In the genomic region with DNA sequence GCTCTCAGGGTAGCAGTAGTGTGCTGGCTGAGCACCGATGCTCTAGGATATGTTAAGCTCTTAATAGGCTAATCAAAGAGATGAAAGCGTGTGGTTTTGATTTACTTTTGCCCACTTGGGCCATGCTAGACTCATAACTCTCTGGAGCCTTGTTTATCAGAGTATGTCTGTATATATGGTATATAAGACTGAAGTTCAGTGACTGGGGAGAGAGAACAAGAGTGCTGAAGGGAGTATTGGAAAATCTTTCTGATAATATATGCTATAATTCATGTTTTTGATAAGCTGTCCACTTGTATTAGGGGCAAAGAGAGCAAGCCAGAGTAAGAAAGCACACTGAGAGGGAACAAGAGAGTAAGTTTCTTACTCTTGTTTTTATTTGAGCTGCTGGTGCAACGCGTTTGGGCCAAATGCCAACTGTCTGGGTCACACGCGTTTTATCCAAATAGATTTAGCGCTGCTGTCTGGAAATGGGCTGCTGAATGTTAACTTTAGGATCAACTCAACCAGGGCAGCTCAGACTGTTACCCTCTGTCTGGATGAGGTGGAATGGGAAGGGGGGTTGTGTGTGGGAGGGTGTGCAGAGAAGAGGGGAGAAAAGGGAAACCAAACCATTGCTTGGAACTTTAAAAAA, we compare ENCODE assay signal across 8 mouse cellular contexts. TPM values are rescaled to one million over a fixed set of nuclear protein-coding genes. Genes with fewer than 3 reads are reported as not detected.
DNase-seq lines count a peak whose midpoint lies in the region; ATAC-seq and TF ChIP-seq lines count a peak whose summit lies in the region.

No protein-coding gene starts in this region.

- dilution Hi-C loops in CH12.LX (cut with MboI; ENCODE audit: extremely low pct_ligation_motif_present, extremely low pct_unique_long_range_greater_than_20kb, low sequenced_read_pairs), result no loop called here

- H3K4me1 ChIP-seq in CH12.LX (ENCODE audit: control insufficient read depth in 1 of 2, insufficient read depth in 2 of 2), result peaks cover 0 to 12% of the 10 kb centered on the region in 2 experiments; a peak in 1 of 4 replicates
- no peaks in the 10 kb centered on the region for H3K4me1 ChIP-seq in bone marrow macrophage, adult 2 months (ENCODE audit: control insufficient read depth, insufficient read depth, low read length)
- H3K4me1 ChIP-seq in embryonic fibroblast, embryonic 13.5 days (ENCODE audit: control insufficient read depth, insufficient read depth, low read length), result no peaks in the 10 kb centered on the region
- H3K4me1 ChIP-seq in heart, embryonic 13.5 days, result peaks cover 5% of the 10 kb centered on the region
- H3K4me1 ChIP-seq in kidney, embryonic 15.5 days, result peaks cover 23% of the 10 kb centered on the region; the same call in 1 of the 2 replicates
- H3K4me1 ChIP-seq in liver, postnatal 0 days (ENCODE audit: insufficient read depth), result no peaks in the 10 kb centered on the region; the same call in 1 of the 2 replicates
- H3K4me1 ChIP-seq in neural tube, embryonic 11.5 days (ENCODE audit: control insufficient read depth, insufficient read depth, low read length), result no peaks in the 10 kb centered on the region; the same call in 1 of the 2 replicates

- in situ Hi-C loops in CH12.LX (cut with MboI; ENCODE audit: low pct_ligation_motif_present, low pct_unique_long_range_greater_than_20kb, low sequenced_read_pairs), result loop anchor here (10.0 kb wide), 1 partner anchor 496 kb away; no protein-coding TSS in a partner anchor

- no peak for TF ChIP-seq EP300 in CH12.LX (IDR thresholded peaks at IDR 0.05; ENCODE audit: low read length)
- no peak for TF ChIP-seq EP300 in liver, postnatal 0 days (IDR thresholded peaks at IDR 0.05; ENCODE audit: low read depth)

- no peak for TF ChIP-seq POLR2A in CH12.LX (IDR thresholded peaks at IDR 0.05; ENCODE audit: low read depth, low read length)
- no peak for TF ChIP-seq POLR2A in bone marrow macrophage, adult 2 months (IDR thresholded peaks at IDR 0.05; ENCODE audit: borderline replicate concordance, low read depth, low read length)
- peak; percentile 38 for TF ChIP-seq POLR2A in embryonic fibroblast, embryonic 13.5 days (IDR thresholded peaks at IDR 0.05; ENCODE audit: low read depth, low read length)

- no peak for TF ChIP-seq RAD21 in CH12.LX (IDR thresholded peaks at IDR 0.05; ENCODE audit: low read depth, low read length)

- ATAC-seq in heart, embryonic 13.5 days (ENCODE audit: extremely low read depth, insufficient number of reproducible peaks, low FRiP score, low TSS enrichment), result peak; percentile 55; the same call in 1 of the 2 replicates
- ATAC-seq in kidney, embryonic 15.5 days (replicated peaks; ENCODE audit: low FRiP score), result peak; percentile 46
- ATAC-seq in liver, postnatal 0 days, result peak; percentile 47
- ATAC-seq in neural tube, embryonic 11.5 days (ENCODE audit: insufficient read depth, low FRiP score, low TSS enrichment), result peak; percentile 60; the same call in 1 of the 2 replicates

- no peaks in the 10 kb centered on the region for H3K9me3 ChIP-seq in CH12.LX (replicated peaks; ENCODE audit: low read length)
- H3K9me3 ChIP-seq in heart, embryonic 13.5 days, result no peaks in the 10 kb centered on the region
- H3K9me3 ChIP-seq in kidney, embryonic 15.5 days (replicated peaks), result no peaks in the 10 kb centered on the region
- H3K9me3 ChIP-seq in liver, postnatal 0 days (ENCODE audit: low read length), result no peaks in the 10 kb centered on the region
- no peaks in the 10 kb centered on the region for H3K9me3 ChIP-seq in neural tube, embryonic 11.5 days (ENCODE audit: control insufficient read depth, low read length)

- peak overlapping the region; percentile 42 to 45 (median 43) for H3K4me3 ChIP-seq in CH12.LX (replicated peaks in 1 of 3; ENCODE audit: low read depth in 2 of 3, low read length in 2 of 3, poor library complexity in 1 of 3)
- H3K4me3 ChIP-seq in bone marrow macrophage, adult 2 months (ENCODE audit: insufficient read depth, low read length), result peak overlapping the region; percentile 57
- H3K4me3 ChIP-seq in embryonic fibroblast, embryonic 13.5 days (ENCODE audit: insufficient read depth, low read length), result peak overlapping the region; percentile 75
- peak overlapping the region; percentile 69 for H3K4me3 ChIP-seq in heart, embryonic 13.5 days
- peak overlapping the region; percentile 57 for H3K4me3 ChIP-seq in kidney, embryonic 15.5 days (replicated peaks)
- H3K4me3 ChIP-seq in liver, postnatal 0 days (ENCODE audit: low read depth, low read length), result peak overlapping the region; percentile 58
- H3K4me3 ChIP-seq in neural tube, embryonic 11.5 days (ENCODE audit: low read depth, low read length), result peak overlapping the region; percentile 43

- H3K36me3 ChIP-seq in CH12.LX (replicated peaks in 1 of 2; ENCODE audit: control insufficient read depth in 1 of 2, insufficient read depth in 1 of 2, low read length in 1 of 2), result no peaks in the 10 kb centered on the region
- no peaks in the 10 kb centered on the region for H3K36me3 ChIP-seq in heart, embryonic 13.5 days
- H3K36me3 ChIP-seq in kidney, embryonic 15.5 days, result no peaks in the 10 kb centered on the region
- no peaks in the 10 kb centered on the region for H3K36me3 ChIP-seq in liver, postnatal 0 days (replicated peaks; ENCODE audit: insufficient read depth, low read length)
- no peaks in the 10 kb centered on the region for H3K36me3 ChIP-seq in neural tube, embryonic 11.5 days (ENCODE audit: control insufficient read depth, insufficient read depth, low read length)

- WGBS in heart, embryonic 13.5 days, result under 1% methylated on average over 7 of the region's 7 CpGs
- WGBS in kidney, embryonic 15.5 days, result under 1% methylated on average over 7 of the region's 7 CpGs
- 4% methylated on average over 7 of the region's 7 CpGs for WGBS in liver, postnatal 0 days (ENCODE audit: insufficient replicate concordance)
- 1% methylated on average over 7 of the region's 7 CpGs for WGBS in neural tube, embryonic 11.5 days

- H3K27ac ChIP-seq in CH12.LX (ENCODE audit: insufficient read depth, low read depth), result no peak overlapping the region
- H3K27ac ChIP-seq in bone marrow macrophage, adult 2 months (ENCODE audit: insufficient read depth, low read depth, low read length), result no peak overlapping the region
- peak overlapping the region; percentile 89 for H3K27ac ChIP-seq in embryonic fibroblast, embryonic 13.5 days (ENCODE audit: insufficient read depth, low read length)
- peak overlapping the region; percentile 96 for H3K27ac ChIP-seq in heart, embryonic 13.5 days (replicated peaks)
- peak overlapping the region; percentile 88 for H3K27ac ChIP-seq in kidney, embryonic 15.5 days
- peak overlapping the region; percentile 91 for H3K27ac ChIP-seq in liver, postnatal 0 days (ENCODE audit: low read depth)
- no peak overlapping the region for H3K27ac ChIP-seq in neural tube, embryonic 11.5 days (ENCODE audit: low read depth, low read length)

- no peak for DNase-seq in CH12.LX (ENCODE audit: extremely low read depth)
- DNase-seq in liver, postnatal 0 days, result peak; percentile 79
- DNase-seq in neural tube, embryonic 11.5 days (ENCODE audit: low spot score), result peak; percentile 63
- peak; percentile 65 for DNase-seq in urinary bladder, postnatal 25 days (ENCODE audit: low spot score)

- H3K79me2 ChIP-seq in CH12.LX (replicated peaks; ENCODE audit: control insufficient read depth, extremely low read depth, insufficient read depth, poor library complexity, severe bottlenecking), result no peaks in the 10 kb centered on the region; the same call in 1 of the 2 replicates

- peak overlapping the region; percentile 37; the same call in 1 of the 2 replicates for H3K9ac ChIP-seq in CH12.LX (ENCODE audit: insufficient read depth, low read depth)
- H3K9ac ChIP-seq in heart, embryonic 13.5 days, result peak overlapping the region; percentile 89
- H3K9ac ChIP-seq in kidney, embryonic 15.5 days, result peak overlapping the region; percentile 31
- peak overlapping the region; percentile 53 for H3K9ac ChIP-seq in liver, postnatal 0 days (replicated peaks)
- peak overlapping the region; percentile 45 for H3K9ac ChIP-seq in neural tube, embryonic 11.5 days (ENCODE audit: low read length)

- H3K27me3 ChIP-seq in CH12.LX (replicated peaks), result no peaks in the 10 kb centered on the region
- no peaks in the 10 kb centered on the region for H3K27me3 ChIP-seq in heart, embryonic 13.5 days (replicated peaks)
- no peaks in the 10 kb centered on the region for H3K27me3 ChIP-seq in kidney, embryonic 15.5 days
- H3K27me3 ChIP-seq in liver, postnatal 0 days (ENCODE audit: insufficient read depth, low read length), result no peaks in the 10 kb centered on the region
- no peaks in the 10 kb centered on the region for H3K27me3 ChIP-seq in neural tube, embryonic 11.5 days (ENCODE audit: control insufficient read depth, insufficient read depth, low read length)

- TF ChIP-seq CTCF in CH12.LX (conservative IDR thresholded peaks at IDR 0.05 in 1 of 2, IDR thresholded peaks at IDR 0.05 in 1 of 2; ENCODE audit: low read depth in 2 of 2, low read length in 2 of 2), result no peak
- TF ChIP-seq CTCF in bone marrow macrophage, adult 2 months (IDR thresholded peaks at IDR 0.05; ENCODE audit: low read depth, low read length), result no peak
- no peak for TF ChIP-seq CTCF in embryonic fibroblast, embryonic 13.5 days (IDR thresholded peaks at IDR 0.05; ENCODE audit: borderline replicate concordance, insufficient read depth, low read length)
- TF ChIP-seq CTCF in liver, postnatal 0 days (IDR thresholded peaks at IDR 0.05; ENCODE audit: low read depth), result no peak

- H3K4me2 ChIP-seq in CH12.LX (ENCODE audit: insufficient read depth, low read depth, poor library complexity, severe bottlenecking), result peak overlapping the region; percentile 100
- peak overlapping the region; percentile 79 for H3K4me2 ChIP-seq in heart, embryonic 13.5 days
- H3K4me2 ChIP-seq in kidney, embryonic 15.5 days, result peak overlapping the region; percentile 76
- peak overlapping the region; percentile 85 for H3K4me2 ChIP-seq in liver, postnatal 0 days (ENCODE audit: low read depth, low read length)
- H3K4me2 ChIP-seq in neural tube, embryonic 11.5 days (ENCODE audit: low read depth), result peak overlapping the region; percentile 42

RNA-seq across cellular contexts. Expression of a gene that starts 0.7 kb away (rescaled TPM):
- total RNA-seq in CH12.LX (2012; rRNA removed) (0.34 TPM in 2 replicates), CH12.LX (2014; rRNA removed) (0.72 and 1.3 TPM in 2 replicates)
- polyA plus RNA-seq in CH12.LX (2012; ENCODE audit: insufficient read length, low read depth), result 1.00 and 1.1 TPM in 2 replicates
- 0.74 and 1.1 TPM in 2 replicates for polyA plus RNA-seq in bone marrow macrophage, adult 2 months (2012; ENCODE audit: insufficient read depth, insufficient read length, missing spikeins)
- polyA plus RNA-seq in embryonic fibroblast, embryonic 13.5 days (2011; ENCODE audit: insufficient read length, low read depth, missing spikeins), result 27.4 and 29.4 TPM in 2 replicates
- 3.7 and 4.2 TPM in 2 replicates for polyA plus RNA-seq in heart, embryonic 13.5 days (2015; fragmentation: Nextera tagmentation; extraction: Ambion mirVana)
- 1.9 and 2.3 TPM in 2 replicates for polyA plus RNA-seq in kidney, embryonic 15.5 days (2015; fragmentation: Nextera tagmentation; extraction: Ambion mirVana)
- 0.27 and 0.32 TPM in 2 replicates for polyA plus RNA-seq in liver, postnatal 0 days (2015; fragmentation: Nextera tagmentation; extraction: Ambion mirVana)
- 2.6 and 3.1 TPM in 2 replicates for polyA plus RNA-seq in neural tube, embryonic 11.5 days (2014; fragmentation: Nextera tagmentation; extraction: Ambion mirVana)

RNA-seq across cellular contexts. Expression of a gene that starts 59.7 kb away (rescaled TPM):
- total RNA-seq in CH12.LX (2012; rRNA removed) (14.8 and 15.6 TPM in 2 replicates), CH12.LX (2014; rRNA removed) (23.0 and 25.4 TPM in 2 replicates)
- 20.7 and 22.6 TPM in 2 replicates for polyA plus RNA-seq in CH12.LX (2012; ENCODE audit: insufficient read length, low read depth)
- polyA plus RNA-seq in bone marrow macrophage, adult 2 months (2012; ENCODE audit: insufficient read depth, insufficient read length, missing spikeins), result 18.1 and 19.9 TPM in 2 replicates
- 14.7 and 20.8 TPM in 2 replicates for polyA plus RNA-seq in embryonic fibroblast, embryonic 13.5 days (2011; ENCODE audit: insufficient read length, low read depth, missing spikeins)
- 8.1 TPM in 2 replicates for polyA plus RNA-seq in heart, embryonic 13.5 days (2015; fragmentation: Nextera tagmentation; extraction: Ambion mirVana)
- polyA plus RNA-seq in kidney, embryonic 15.5 days (2015; fragmentation: Nextera tagmentation; extraction: Ambion mirVana), result 17.4 and 18.8 TPM in 2 replicates
- polyA plus RNA-seq in liver, postnatal 0 days (2015; fragmentation: Nextera tagmentation; extraction: Ambion mirVana), result 5.6 and 5.8 TPM in 2 replicates
- 15.5 and 16.4 TPM in 2 replicates for polyA plus RNA-seq in neural tube, embryonic 11.5 days (2014; fragmentation: Nextera tagmentation; extraction: Ambion mirVana)

RNA-seq across cellular contexts. Expression of a gene that starts 59.9 kb away (rescaled TPM):
- total RNA-seq in CH12.LX (2012; rRNA removed), result 19.0 and 28.5 TPM in 2 replicates
- 111 and 113 TPM in 2 replicates for total RNA-seq in CH12.LX (2014; rRNA removed)
- 26.7 and 35.5 TPM in 2 replicates for polyA plus RNA-seq in CH12.LX (2012; ENCODE audit: insufficient read length, low read depth)
- 9.6 and 9.8 TPM in 2 replicates for polyA plus RNA-seq in bone marrow macrophage, adult 2 months (2012; ENCODE audit: insufficient read depth, insufficient read length, missing spikeins)
- 12.5 and 23.2 TPM in 2 replicates for polyA plus RNA-seq in embryonic fibroblast, embryonic 13.5 days (2011; ENCODE audit: insufficient read length, low read depth, missing spikeins)
- 49.5 and 53.6 TPM in 2 replicates for polyA plus RNA-seq in heart, embryonic 13.5 days (2015; fragmentation: Nextera tagmentation; extraction: Ambion mirVana)
- polyA plus RNA-seq in kidney, embryonic 15.5 days (2015; fragmentation: Nextera tagmentation; extraction: Ambion mirVana), result 77.8 and 82.9 TPM in 2 replicates
- polyA plus RNA-seq in liver, postnatal 0 days (2015; fragmentation: Nextera tagmentation; extraction: Ambion mirVana), result 41.6 and 45.4 TPM in 2 replicates
- polyA plus RNA-seq in neural tube, embryonic 11.5 days (2014; fragmentation: Nextera tagmentation; extraction: Ambion mirVana), result 54.7 and 61.5 TPM in 2 replicates

Comparison
In these comparisons a context has a peak if more than half of its experiments do, and no peak if none do; other contexts are left out.
1. H3K27ac ChIP-seq: peak in embryonic fibroblast, embryonic 13.5 days (single experiment), heart, embryonic 13.5 days (single experiment), kidney, embryonic 15.5 days (single experiment) and liver, postnatal 0 days (single experiment); none in CH12.LX (single experiment), bone marrow macrophage, adult 2 months (single experiment) and neural tube, embryonic 11.5 days (single experiment).
2. H3K4me2 ChIP-seq: peak in every context shown above with its lines; median percentile 100 in CH12.LX; 85 in liver, postnatal 0 days; 79 in heart, embryonic 13.5 days; 76 in kidney, embryonic 15.5 days; 42 in neural tube, embryonic 11.5 days.
3. H3K9ac ChIP-seq: peak in every context shown above with its lines; median percentile 89 in heart, embryonic 13.5 days; 53 in liver, postnatal 0 days; 45 in neural tube, embryonic 11.5 days; 37 in CH12.LX; 31 in kidney, embryonic 15.5 days.
4. Peak in every context shown above with its lines, with median percentiles within 50 percentile points of each other: H3K4me3 ChIP-seq and ATAC-seq.